Mouse (Mus musculus) heart, adult 11 months (tissue): Measurements from ENCODE around the gene G430095P16Rik.

Experiments used
- DNase-seq: peaks from one replicate; pipeline ENCODE4 v3.0.0; 2022

The G430095P16Rik gene

DNA sequence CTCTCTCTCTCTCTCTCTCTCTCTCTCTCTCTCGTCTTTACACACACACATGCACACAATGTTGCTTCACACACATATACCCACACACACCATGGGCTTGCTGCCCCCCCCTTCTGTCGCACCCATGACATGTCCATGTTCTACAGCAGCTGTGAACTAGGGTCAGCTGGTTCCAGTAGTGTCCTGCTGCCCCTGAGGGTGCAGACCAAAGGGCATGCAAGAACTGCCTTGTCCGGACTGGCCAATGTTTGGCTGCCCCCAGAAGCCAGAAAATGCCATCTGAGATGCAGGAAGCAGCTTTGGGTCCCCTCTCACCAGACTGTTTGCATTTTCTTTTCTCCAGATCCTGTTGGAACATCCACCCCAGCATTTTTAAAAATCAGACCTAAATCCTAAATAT is 49.8 kb downstream of the G430095P16Rik start:
- no peak for DNase-seq

DNA sequence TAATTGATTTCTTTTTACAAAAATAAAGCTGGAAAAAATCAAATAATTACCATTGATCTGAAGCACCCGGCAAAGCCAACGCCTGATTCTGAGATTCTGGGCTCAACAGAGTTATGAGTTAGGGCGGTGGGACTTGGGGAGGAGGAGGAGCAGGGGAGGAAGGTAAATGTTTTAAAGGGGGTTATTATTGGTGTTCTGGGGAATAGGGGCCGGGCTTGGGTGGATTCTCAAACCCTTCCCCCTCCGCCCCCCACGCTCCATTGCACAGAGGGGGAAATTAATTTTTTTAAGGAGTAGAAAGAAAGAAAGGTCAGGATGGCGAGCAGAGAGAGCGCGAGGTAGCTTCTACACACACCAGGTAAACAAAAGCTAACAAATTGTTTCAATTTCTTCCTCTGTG is 50.5 kb downstream of the G430095P16Rik start:
- no peak for DNase-seq

DNA sequence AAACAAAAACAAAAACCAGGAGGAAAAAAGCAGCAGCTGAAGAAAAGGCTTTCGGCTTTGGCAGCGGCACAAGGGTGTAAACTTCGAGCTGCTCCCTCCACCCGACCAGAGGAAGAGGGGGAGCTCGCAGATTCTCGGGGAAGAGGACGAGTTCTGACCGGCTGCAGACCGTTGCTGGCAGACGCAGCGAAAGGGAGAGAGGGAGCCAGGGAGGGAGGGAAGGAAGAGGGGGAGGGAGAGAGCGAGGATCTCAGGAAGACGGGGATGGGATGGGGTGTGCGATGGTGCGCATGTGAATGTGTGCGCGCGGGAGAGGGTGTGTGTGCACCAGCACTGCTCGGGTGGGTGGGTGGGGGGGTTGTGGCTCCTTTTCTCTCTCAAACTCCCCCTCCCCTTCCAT is 51.0 kb downstream of the G430095P16Rik start:
- DNase-seq: peak; percentile 99

GRCm38 (mm10) chr8:84774473-84774911 is 51.7 kb downstream of the G430095P16Rik start:
- DNase-seq: peak; percentile 98

GRCm38 (mm10) chr8:84775105-84775591 is 52.3 kb downstream of the G430095P16Rik start:
- peak; percentile 97 for DNase-seq

GRCm38 (mm10) chr8:84775621-84776113 is 52.9 kb downstream of the G430095P16Rik start:
- DNase-seq: peak; percentile 95
